Mouse (Mus musculus) granulocyte monocyte progenitor cell, adult 5-6 weeks (primary cell): ENCODE data around the gene Rapgef1. TPM values are rescaled to one million over a fixed set of nuclear protein-coding genes. Genes with fewer than 3 reads are reported as not detected.

Experiments used
- ATAC-seq: replicated peaks from 2 replicates; pipeline ENCODE4 v1.8.0; 2016; ENCODE audit warnings: mild to moderate bottlenecking, moderate TSS enrichment, inconsistent platforms; ENCODE audit not compliant: poor library complexity, severe bottlenecking
- total RNA-seq, 2 experiments: library from RNA; stranded (forward) in 1 of 2; stranded (reverse) in 1 of 2; fragments of 200-712, 200-1000 nt in 1 of 2; fragments of >200 nt in 1 of 2; fragmentation: Nextera tagmentation in 1 of 2; gene quantifications; 2 replicates each; pipeline ENCODE4 v1.2.3; 2014 to 2017

The Rapgef1 gene
- total RNA-seq, 2 experiments from 2014 or later = 21.9 to 31.9 TPM

GRCm38 (mm10) chr2:29639953-29640743 is 20.6 kb downstream of the Rapgef1 start:
- ATAC-seq = peak; percentile 25

- no peak for ATAC-seq
These were observed 22.2 kb downstream of the Rapgef1 start for GRCm38 (mm10) chr2:29641707-29642106.

DNA sequence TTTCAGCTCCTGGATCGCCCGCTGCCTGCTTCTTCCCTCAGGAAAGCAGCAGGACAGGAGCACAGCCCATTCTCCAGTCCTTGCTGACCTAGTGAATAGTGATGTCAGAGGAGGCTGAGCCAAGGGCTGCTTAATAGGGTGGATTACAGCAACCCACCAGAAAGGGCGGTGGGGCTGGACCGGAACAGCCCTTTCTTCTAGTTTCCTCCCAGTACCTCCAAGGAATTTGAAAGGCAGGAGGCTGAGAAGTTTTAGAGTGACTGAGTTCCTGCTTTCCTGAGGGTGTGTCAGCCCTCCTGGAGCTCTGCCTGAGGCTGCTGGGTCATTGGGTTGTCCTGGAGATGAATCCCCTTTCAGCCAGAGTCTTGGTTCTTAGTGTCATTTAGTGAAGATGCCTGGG is 23.9 kb downstream of the Rapgef1 start:
- ATAC-seq = no peak

GRCm38 (mm10) chr2:29645071-29645628 is 25.6 kb downstream of the Rapgef1 start:
- ATAC-seq = no peak

DNA sequence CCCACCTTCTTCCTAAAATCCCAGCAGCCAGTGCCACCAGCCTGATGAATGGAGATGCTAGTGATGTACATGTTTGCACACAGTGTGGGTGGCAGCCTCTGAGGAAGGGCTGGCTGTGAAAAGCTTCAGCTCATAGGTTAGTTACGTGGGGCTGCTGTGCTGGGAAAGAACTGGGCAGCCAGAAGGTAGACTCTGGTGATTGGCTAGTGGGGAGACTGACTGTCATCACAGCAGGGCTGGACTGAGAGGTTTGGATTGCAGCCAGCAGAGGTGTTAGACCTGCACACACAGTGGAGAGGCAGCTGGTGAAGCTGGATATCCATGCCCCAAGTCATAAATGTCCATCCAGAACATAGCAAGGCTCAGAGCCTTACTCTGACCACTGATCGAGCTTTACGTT is 27.1 kb downstream of the Rapgef1 start:
- ATAC-seq = no peak

GRCm38 (mm10) chr2:29647162-29647561 is 27.6 kb downstream of the Rapgef1 start:
- ATAC-seq = no peak

- no peak for ATAC-seq
These were observed 28.3 kb downstream of the Rapgef1 start for GRCm38 (mm10) chr2:29647808-29648207.

DNA sequence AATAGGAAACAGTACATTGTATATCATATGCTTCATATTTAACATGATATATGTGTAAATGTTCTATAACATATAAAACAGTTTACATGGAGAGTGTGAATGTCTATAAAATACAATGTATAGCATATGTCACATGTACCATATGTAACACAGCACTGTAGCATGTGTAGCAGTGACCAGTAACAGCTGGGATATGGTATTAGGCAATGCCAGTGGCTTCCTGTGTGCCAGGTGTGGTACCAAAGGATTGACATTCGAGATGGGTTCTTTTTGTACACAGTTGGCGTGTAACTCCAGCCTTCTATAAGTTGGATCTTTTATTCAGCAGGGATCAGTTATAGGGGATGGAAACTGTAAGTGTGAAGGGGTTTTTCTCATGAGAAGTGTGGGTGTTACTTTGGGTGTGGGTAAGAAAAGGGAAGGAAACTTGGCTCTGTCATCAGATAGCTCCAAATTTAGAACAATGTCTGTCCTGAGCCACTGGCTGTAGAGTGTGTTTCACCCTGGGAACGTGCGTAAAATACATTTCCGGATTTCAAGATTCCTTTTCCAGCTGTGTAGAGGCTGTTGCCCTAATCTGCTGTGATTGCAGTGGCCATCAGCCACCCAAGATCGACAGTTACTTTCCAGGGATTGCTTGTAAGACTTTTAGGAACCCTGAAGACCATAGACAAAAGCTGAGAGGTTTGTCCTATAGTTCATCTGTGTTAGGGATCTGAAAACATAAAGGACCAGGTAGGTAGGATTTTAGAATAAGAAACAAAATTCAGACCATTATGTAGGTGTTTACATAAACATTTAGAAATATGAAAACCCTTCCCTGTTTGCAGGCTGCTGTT is 29.7 kb downstream of the Rapgef1 start:
- ATAC-seq = peak; percentile 87

GRCm38 (mm10) chr2:29649795-29650457 is 30.4 kb downstream of the Rapgef1 start:
- 0 out of 2 replicates have a peak, but pooled peaks have one; percentile 24 for ATAC-seq

DNA sequence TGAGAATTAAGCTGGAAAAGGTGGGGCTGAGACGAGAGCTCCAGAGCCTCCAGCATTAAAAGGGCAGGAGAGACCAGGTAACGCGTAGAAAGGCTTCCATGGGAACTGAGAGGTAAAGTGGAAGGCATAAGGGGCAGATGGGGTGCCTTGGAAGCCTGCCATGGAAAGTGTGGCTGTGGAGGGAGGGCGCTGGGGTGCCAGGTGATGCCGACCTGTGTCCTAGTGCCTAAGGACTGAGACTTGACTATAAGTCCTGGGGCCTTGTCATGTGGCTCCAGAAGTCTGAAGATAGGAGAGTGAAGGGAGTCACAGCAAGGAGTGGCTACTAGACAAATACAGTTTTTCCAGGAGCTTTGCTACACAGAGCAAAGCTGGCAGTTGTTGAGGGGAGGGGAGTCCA is 32.4 kb downstream of the Rapgef1 start:
- no peak for ATAC-seq

- no peak for ATAC-seq
These were observed 35.9 kb downstream of the Rapgef1 start for GRCm38 (mm10) chr2:29655433-29655832.

DNA sequence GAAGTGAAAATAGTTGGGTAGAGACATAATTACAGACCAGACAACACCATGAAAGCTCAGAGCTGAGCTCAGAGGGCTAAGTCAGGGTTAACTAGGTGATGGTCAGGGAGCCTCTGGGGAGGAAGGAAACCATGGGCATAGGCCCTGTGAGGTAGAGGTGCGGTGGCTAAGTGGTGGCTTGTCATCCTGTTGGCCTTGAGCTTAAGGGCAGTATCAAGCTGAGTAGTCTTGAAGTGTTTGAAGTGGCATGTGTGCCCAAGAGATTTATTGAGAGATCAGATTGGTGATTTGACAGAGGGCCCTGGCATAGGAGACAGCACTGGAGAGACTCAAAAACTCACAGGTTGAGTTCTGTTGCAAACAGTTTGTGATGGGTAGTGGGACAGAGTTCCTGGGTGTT is 36.6 kb downstream of the Rapgef1 start:
- ATAC-seq = no peak

- no peak for ATAC-seq
These were observed 37.6 kb downstream of the Rapgef1 start for GRCm38 (mm10) chr2:29657089-29657488.

DNA sequence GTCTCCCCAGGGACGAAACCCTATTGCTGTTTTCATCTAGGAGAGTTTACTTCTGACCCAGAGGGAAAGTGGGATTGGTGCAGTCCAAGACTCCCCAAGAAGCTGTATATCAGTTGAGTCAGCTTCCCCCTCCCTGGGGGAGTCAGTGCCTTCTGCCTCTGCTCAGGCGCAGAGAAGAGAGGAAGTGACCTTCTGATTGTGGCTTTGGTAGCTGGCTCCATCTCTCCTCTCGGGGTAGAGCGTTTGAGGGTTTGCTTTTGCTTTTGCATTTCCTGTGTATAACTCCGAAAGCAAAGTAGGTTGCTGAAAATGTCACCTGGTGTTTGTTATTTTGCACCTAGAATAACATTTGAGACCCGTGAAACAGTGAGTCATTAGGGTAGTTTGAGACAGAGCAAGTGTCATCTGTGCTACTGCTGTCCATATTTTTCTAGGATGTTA is 42.3 kb downstream of the Rapgef1 start:
- peak; percentile 95 for ATAC-seq

- ATAC-seq = no peak
These were observed 43.8 kb downstream of the Rapgef1 start for GRCm38 (mm10) chr2:29663260-29663877.

DNA sequence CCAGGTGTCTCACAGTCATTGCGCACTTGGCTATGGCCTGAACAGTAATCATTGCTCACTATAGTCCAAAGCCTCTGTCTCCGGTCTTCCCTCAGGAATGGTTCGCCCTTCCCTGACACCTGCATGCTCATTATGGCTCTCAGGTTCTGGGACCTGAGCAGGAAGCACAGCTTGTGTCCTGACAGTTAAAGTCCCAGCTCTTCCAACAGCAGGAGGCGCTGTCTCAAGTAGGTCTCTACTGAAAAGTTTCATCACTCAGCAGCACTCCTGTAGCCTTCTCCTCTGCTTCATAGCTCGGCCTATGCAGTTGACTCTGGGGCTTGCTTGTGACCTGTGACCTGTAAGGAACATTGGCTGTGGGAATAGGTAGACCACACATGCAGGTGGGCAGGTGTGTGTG is 45.9 kb downstream of the Rapgef1 start:
- no peak for ATAC-seq

DNA sequence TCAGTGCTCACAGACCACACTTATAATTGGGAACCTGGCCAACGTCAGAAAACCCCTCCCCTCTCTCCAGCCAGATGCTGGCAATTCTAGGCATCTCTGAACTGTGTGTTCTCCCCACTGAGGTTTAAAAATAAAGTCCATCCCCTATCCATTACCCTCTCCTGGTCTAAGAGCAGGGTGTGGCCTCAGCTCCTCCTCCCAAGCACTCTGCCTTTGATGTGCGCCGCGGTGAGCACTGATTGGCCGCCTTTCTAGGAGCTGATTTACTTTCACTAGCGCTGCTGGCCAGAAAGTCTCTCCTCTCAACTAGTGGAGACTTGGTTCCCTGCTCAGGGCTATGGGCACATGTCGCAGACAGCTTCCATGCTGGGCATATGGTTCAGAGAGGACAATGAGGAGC is 47.1 kb downstream of the Rapgef1 start:
- ATAC-seq = no peak

GRCm38 (mm10) chr2:29667109-29667508 is 47.6 kb downstream of the Rapgef1 start:
- no peak for ATAC-seq

- ATAC-seq = no peak
These were observed 48.6 kb downstream of the Rapgef1 start for GRCm38 (mm10) chr2:29668011-29668691.

- ATAC-seq = no peak
These were observed 49.4 kb downstream of the Rapgef1 start for GRCm38 (mm10) chr2:29668963-29669362.
